Mouse (Mus musculus) frontal cortex, postnatal 36 days (tissue): ENCODE measurements around the gene Nol10.

ENCODE experiments used
- DNase-seq, 2 experiments: peaks; one replicate each; pipeline ENCODE4 v3.0.0; 2022; ENCODE audit warnings: low spot score in 2 of 2

Nol10 gene

GRCm38 (mm10) chr12:17348048-17349036 is at the start of gene Nol10:
Gene Nol10 (plus strand): TSS chr12:17348458.
- DNase-seq, result peak; percentile 87 to 93

- no peak for DNase-seq
These were observed 48.4 kb upstream of the Nol10 start for GRCm38 (mm10) chr12:17299902-17300301.

- no peak for DNase-seq
These were observed 42.8 kb upstream of the Nol10 start for GRCm38 (mm10) chr12:17305445-17305844.

GRCm38 (mm10) chr12:17308246-17308645 is 40.0 kb upstream of the Nol10 start:
- no peak for DNase-seq

- DNase-seq, result no peak
These were observed 37.1 kb upstream of the Nol10 start for GRCm38 (mm10) chr12:17310852-17311839.

- no peak for DNase-seq
These were observed 32.2 kb upstream of the Nol10 start for GRCm38 (mm10) chr12:17316096-17316495.

- no peak for DNase-seq
These were observed 30.3 kb upstream of the Nol10 start for GRCm38 (mm10) chr12:17317970-17318369.

GRCm38 (mm10) chr12:17318453-17318852 is 29.8 kb upstream of the Nol10 start:
- DNase-seq, result no peak

GRCm38 (mm10) chr12:17324549-17325470 is 23.4 kb upstream of the Nol10 start:
- DNase-seq, result peak; percentile 9 to 14

GRCm38 (mm10) chr12:17329259-17329658 is 19.0 kb upstream of the Nol10 start, which contains the start of gene Atp6v1c2:
Gene Atp6v1c2 (minus strand): TSS chr12:17329359.
- DNase-seq, result no peak

- no peak for DNase-seq
These were observed 14.8 kb upstream of the Nol10 start for GRCm38 (mm10) chr12:17333459-17333858.

GRCm38 (mm10) chr12:17338338-17338737 is 9.9 kb upstream of the Nol10 start:
- DNase-seq, result no peak

GRCm38 (mm10) chr12:17339114-17339905 is 8.9 kb upstream of the Nol10 start:
- no peak for DNase-seq

GRCm38 (mm10) chr12:17347327-17348047 is 771 bp upstream of the Nol10 start:
- no peak for DNase-seq

GRCm38 (mm10) chr12:17350106-17350505 is 1.8 kb downstream of the Nol10 start:
- no peak for DNase-seq

- no peak for DNase-seq
These were observed 8.6 kb downstream of the Nol10 start for GRCm38 (mm10) chr12:17356853-17357252.

- DNase-seq, result no peak
These were observed 9.5 kb downstream of the Nol10 start for GRCm38 (mm10) chr12:17357795-17358194.

- DNase-seq, result peak; percentile 14 to 55
These were observed 10.7 kb downstream of the Nol10 start for GRCm38 (mm10) chr12:17358981-17359380.

- no peak for DNase-seq
These were observed 11.8 kb downstream of the Nol10 start for GRCm38 (mm10) chr12:17360104-17360503.
